Mouse (Mus musculus) limb, embryonic 10.5 days (tissue): Measurements from ENCODE around the gene Tnfrsf8. TPM values are rescaled to one million over a fixed set of nuclear protein-coding genes. Genes with fewer than 3 reads are reported as not detected.

ENCODE experiments used
- polyA plus RNA-seq: library from polyadenylated mRNA; unstranded; fragments of >200 nt; fragmentation: Nextera tagmentation; extraction: Ambion mirVana; gene quantifications from 2 replicates; pipeline ENCODE4 v1.2.1, GENCODE M21; 2016

Tnfrsf8 gene
- polyA plus RNA-seq, 1 experiment from 2014 or later, result 0.05 TPM

Other genes starting within 250 kb of the Tnfrsf8 start
- 6.3 and 8.7 TPM in 2 replicates for gene Vps13d, start 120.2 kb downstream of the Tnfrsf8 start, polyA plus RNA-seq
- gene Tnfrsf1b, start 68.3 kb downstream of the Tnfrsf8 start, polyA plus RNA-seq, result 1.9 and 2.1 TPM in 2 replicates
- 0.11 and 0.15 TPM in 2 replicates for gene Zfp990, start 195.6 kb upstream of the Tnfrsf8 start, polyA plus RNA-seq